14 mouse cellular contexts compared by ENCODE assay signal in genomic region chr5:24612302-24612649, GRCm38 (mm10). TPM values are rescaled to one million over a fixed set of nuclear protein-coding genes. Genes with fewer than 3 reads are reported as not detected.
DNase-seq lines count a peak whose midpoint lies in the region; ATAC-seq lines count a peak whose summit lies in the region.
"Had no signal": no experiment of that assay in that cellular context is flagged by ENCODE, and none has a peak within 500 bp of the region (broad histone marks: within the 10 kb centered on the region; RNA-seq: fewer than 3 reads in every experiment).

No protein-coding gene starts in this region.

- ATAC-seq in kidney, embryonic 15.5 days (replicated peaks; ENCODE audit: low FRiP score): 0 out of 2 replicates have a peak, but pooled peaks have one; percentile 17
- peak; percentile 51; the same call in 1 of the 2 replicates for ATAC-seq in embryonic facial prominence, embryonic 14.5 days (ENCODE audit: low read depth)
- peak; percentile 65 for ATAC-seq in forebrain, embryonic 15.5 days (replicated peaks)
- peak; percentile 32 for ATAC-seq in midbrain, embryonic 13.5 days

- no peaks in the 10 kb centered on the region for H3K36me3 ChIP-seq in kidney, embryonic 15.5 days
- H3K36me3 ChIP-seq in embryonic facial prominence, embryonic 14.5 days (ENCODE audit: control insufficient read depth, insufficient read depth, low read length): no peaks in the 10 kb centered on the region
- no peaks in the 10 kb centered on the region for H3K36me3 ChIP-seq in forebrain, embryonic 15.5 days
- H3K36me3 ChIP-seq in midbrain, embryonic 13.5 days: no peaks in the 10 kb centered on the region

- H3K9me3 ChIP-seq in kidney, embryonic 15.5 days (replicated peaks): no peaks in the 10 kb centered on the region
- H3K9me3 ChIP-seq in embryonic facial prominence, embryonic 14.5 days (ENCODE audit: control insufficient read depth, low read length): no peaks in the 10 kb centered on the region
- no peaks in the 10 kb centered on the region for H3K9me3 ChIP-seq in forebrain, embryonic 15.5 days
- H3K9me3 ChIP-seq in midbrain, embryonic 13.5 days: no peaks in the 10 kb centered on the region

- H3K27me3 ChIP-seq in kidney, embryonic 15.5 days: no peaks in the 10 kb centered on the region; the same call in 1 of the 2 replicates
- no peaks in the 10 kb centered on the region for H3K27me3 ChIP-seq in embryonic facial prominence, embryonic 14.5 days (replicated peaks; ENCODE audit: control insufficient read depth, insufficient read depth, low read length)
- H3K27me3 ChIP-seq in forebrain, embryonic 15.5 days: no peaks in the 10 kb centered on the region
- no peaks in the 10 kb centered on the region for H3K27me3 ChIP-seq in midbrain, embryonic 13.5 days

- H3K4me3 ChIP-seq in kidney, embryonic 15.5 days (replicated peaks): no peak overlapping the region
- H3K4me3 ChIP-seq in embryonic facial prominence, embryonic 14.5 days (ENCODE audit: low read depth, low read length): no peak overlapping the region
- H3K4me3 ChIP-seq in forebrain, embryonic 15.5 days: no peak overlapping the region
- no peak overlapping the region for H3K4me3 ChIP-seq in midbrain, embryonic 13.5 days (replicated peaks)

- intact Hi-C loops in gastrocnemius, postnatal 14 days (cut with DNase I; ENCODE audit: low total_unique reads): no loop called here

- H3K9ac ChIP-seq in kidney, embryonic 15.5 days: no peak overlapping the region
- no peak overlapping the region for H3K9ac ChIP-seq in embryonic facial prominence, embryonic 14.5 days (ENCODE audit: low read depth, low read length)
- no peak overlapping the region for H3K9ac ChIP-seq in forebrain, embryonic 15.5 days (replicated peaks)
- H3K9ac ChIP-seq in midbrain, embryonic 13.5 days (replicated peaks): no peak overlapping the region

- H3K27ac ChIP-seq in kidney, embryonic 15.5 days: no peak overlapping the region
- H3K27ac ChIP-seq in embryonic facial prominence, embryonic 14.5 days (replicated peaks; ENCODE audit: low read depth, low read length): no peak overlapping the region
- H3K27ac ChIP-seq in forebrain, embryonic 15.5 days (replicated peaks): peak overlapping the region; percentile 71
- H3K27ac ChIP-seq in midbrain, embryonic 13.5 days: no peak overlapping the region

- no peak overlapping the region for H3K4me2 ChIP-seq in kidney, embryonic 15.5 days
- no peak overlapping the region for H3K4me2 ChIP-seq in embryonic facial prominence, embryonic 14.5 days (ENCODE audit: low read depth, low read length)
- H3K4me2 ChIP-seq in forebrain, embryonic 15.5 days (replicated peaks): no peak overlapping the region
- H3K4me2 ChIP-seq in midbrain, embryonic 13.5 days (replicated peaks): no peak overlapping the region

- 66% methylated on average over 5 of the region's 5 CpGs for WGBS in kidney, embryonic 15.5 days
- 64% methylated on average over 5 of the region's 5 CpGs for WGBS in embryonic facial prominence, embryonic 14.5 days
- 53% methylated on average over 5 of the region's 5 CpGs for WGBS in forebrain, embryonic 15.5 days
- WGBS in midbrain, embryonic 13.5 days: 73% methylated on average over 5 of the region's 5 CpGs

- DNase-seq in kidney, adult 9 months: no peak
- no peak for DNase-seq in embryonic facial prominence, embryonic 14.5 days (ENCODE audit: low spot score)
- no peak for DNase-seq in ovary, postnatal 14 days (ENCODE audit: low spot score)
- DNase-seq in adrenal gland, adult 2 months: no peak
- DNase-seq in gastrocnemius, postnatal 14 days: no peak
- DNase-seq: lung, adult 2 months; right cerebral cortex, postnatal 25 days; thymus, adult 18-20 months had no signal

- H3K4me1 ChIP-seq in kidney, embryonic 15.5 days: peaks cover 17% of the 10 kb centered on the region
- peaks cover 8% of the 10 kb centered on the region; the same call in 1 of the 2 replicates for H3K4me1 ChIP-seq in embryonic facial prominence, embryonic 14.5 days (ENCODE audit: control insufficient read depth, insufficient read depth, low read length)
- peaks cover 20% of the 10 kb centered on the region for H3K4me1 ChIP-seq in forebrain, embryonic 15.5 days
- H3K4me1 ChIP-seq in midbrain, embryonic 13.5 days (replicated peaks): peaks cover 21% of the 10 kb centered on the region

RNA-seq across cellular contexts. Expression of gene Smarcd3, which starts 11.9 kb away (rescaled TPM):
- polyA plus RNA-seq in kidney, embryonic 15.5 days (2015; fragmentation: Nextera tagmentation; extraction: Ambion mirVana): 26.5 and 33.4 TPM in 2 replicates
- polyA plus RNA-seq in embryonic facial prominence, embryonic 14.5 days (2014; fragmentation: Nextera tagmentation; extraction: Ambion mirVana): 48.9 and 54.7 TPM in 2 replicates
- 171 and 176 TPM in 2 replicates for polyA plus RNA-seq in forebrain, embryonic 15.5 days (2015; fragmentation: Nextera tagmentation; extraction: Ambion mirVana)
- 119 and 127 TPM in 2 replicates for polyA plus RNA-seq in midbrain, embryonic 13.5 days (2015; fragmentation: Nextera tagmentation; extraction: Ambion mirVana)
- total RNA-seq in adrenal gland, adult 2 months (2021): 10 to 100 TPM; 14.2 to 25.0 TPM
- 53.1 and 71.3 TPM in 2 replicates for polyA plus RNA-seq in adrenal gland, adult 2 months (2012; rRNA removed)
- total RNA-seq in gastrocnemius, postnatal 14 days (2021): 100 to 1,000 TPM in 1 of 2 experiments, 10 to 100 TPM in 1; 95.1 to 113 TPM

RNA-seq across cellular contexts. Expression of gene Chpf2, which starts 25.7 kb away (rescaled TPM):
- 23.2 and 24.7 TPM in 2 replicates for polyA plus RNA-seq in kidney, embryonic 15.5 days (2015; fragmentation: Nextera tagmentation; extraction: Ambion mirVana)
- 21.2 and 23.4 TPM in 2 replicates for polyA plus RNA-seq in embryonic facial prominence, embryonic 14.5 days (2014; fragmentation: Nextera tagmentation; extraction: Ambion mirVana)
- polyA plus RNA-seq in forebrain, embryonic 15.5 days (2015; fragmentation: Nextera tagmentation; extraction: Ambion mirVana): 19.7 and 21.1 TPM in 2 replicates
- polyA plus RNA-seq in midbrain, embryonic 13.5 days (2015; fragmentation: Nextera tagmentation; extraction: Ambion mirVana): 17.8 and 18.6 TPM in 2 replicates
- total RNA-seq in adrenal gland, adult 2 months (2021): 10 to 100 TPM; 37.9 to 49.7 TPM
- 60.0 and 76.6 TPM in 2 replicates for polyA plus RNA-seq in adrenal gland, adult 2 months (2012; rRNA removed)
- 10 to 100 TPM; 15.8 to 17.9 TPM for total RNA-seq in gastrocnemius, postnatal 14 days (2021)

RNA-seq across cellular contexts. Expression of gene Abcf2, which starts 35.0 kb away (rescaled TPM):
- 118 TPM in 2 replicates for polyA plus RNA-seq in kidney, embryonic 15.5 days (2015; fragmentation: Nextera tagmentation; extraction: Ambion mirVana)
- 83.7 and 96.3 TPM in 2 replicates for polyA plus RNA-seq in embryonic facial prominence, embryonic 14.5 days (2014; fragmentation: Nextera tagmentation; extraction: Ambion mirVana)
- 101 and 106 TPM in 2 replicates for polyA plus RNA-seq in forebrain, embryonic 15.5 days (2015; fragmentation: Nextera tagmentation; extraction: Ambion mirVana)
- polyA plus RNA-seq in midbrain, embryonic 13.5 days (2015; fragmentation: Nextera tagmentation; extraction: Ambion mirVana): 98.2 and 103 TPM in 2 replicates
- total RNA-seq in adrenal gland, adult 2 months (2021): 10 to 100 TPM; 72.0 TPM
- 66.9 and 82.4 TPM in 2 replicates for polyA plus RNA-seq in adrenal gland, adult 2 months (2012; rRNA removed)
- 10 to 100 TPM; 78.5 to 84.4 TPM for total RNA-seq in gastrocnemius, postnatal 14 days (2021)

RNA-seq across cellular contexts. Expression of gene 4931409K22Rik, which starts 55.7 kb away (rescaled TPM):
- polyA plus RNA-seq in kidney, embryonic 15.5 days (2015; fragmentation: Nextera tagmentation; extraction: Ambion mirVana): 0.23 TPM in 2 replicates
- polyA plus RNA-seq in embryonic facial prominence, embryonic 14.5 days (2014; fragmentation: Nextera tagmentation; extraction: Ambion mirVana): not detected in 2 replicates
- 0.42 and 0.56 TPM in 2 replicates for polyA plus RNA-seq in forebrain, embryonic 15.5 days (2015; fragmentation: Nextera tagmentation; extraction: Ambion mirVana)
- polyA plus RNA-seq in midbrain, embryonic 13.5 days (2015; fragmentation: Nextera tagmentation; extraction: Ambion mirVana): 0.07 and 0.08 TPM in 2 replicates
- not detected for total RNA-seq in adrenal gland, adult 2 months (2021)
- polyA plus RNA-seq in adrenal gland, adult 2 months (2012; rRNA removed): not detected in 2 replicates
- total RNA-seq in gastrocnemius, postnatal 14 days (2021): not detected
- total RNA-seq: adrenal gland, postnatal 36 days; left cerebral cortex, postnatal 10 days had no signal
- polyA plus RNA-seq: lung, adult 2 months; neural tube, embryonic 11.5 days had no signal
